Mouse (Mus musculus) kidney, adult 18-20 months (tissue): ENCODE results near the gene Lpcat1.

ENCODE experiments used
- DNase-seq: peaks from one replicate; pipeline ENCODE4 v3.0.0; 2021

The Lpcat1 gene

GRCm38 (mm10) chr13:73482476-73482875 is 15.5 kb downstream of the Lpcat1 start:
- DNase-seq: no peak

- no peak for DNase-seq
Measured at GRCm38 (mm10) chr13:73483331-73483730, 16.3 kb downstream of the Lpcat1 start.

GRCm38 (mm10) chr13:73484171-73484570 is 17.2 kb downstream of the Lpcat1 start:
- DNase-seq: no peak

GRCm38 (mm10) chr13:73488105-73488504 is 21.1 kb downstream of the Lpcat1 start:
- no peak for DNase-seq

- DNase-seq: no peak
Measured at GRCm38 (mm10) chr13:73488707-73489106, 21.7 kb downstream of the Lpcat1 start.

GRCm38 (mm10) chr13:73489986-73490385 is 23.0 kb downstream of the Lpcat1 start:
- DNase-seq: no peak

GRCm38 (mm10) chr13:73490564-73491170 is 23.7 kb downstream of the Lpcat1 start:
- no peak for DNase-seq

GRCm38 (mm10) chr13:73493183-73493582 is 26.2 kb downstream of the Lpcat1 start:
- DNase-seq: no peak

GRCm38 (mm10) chr13:73494528-73494927 is 27.5 kb downstream of the Lpcat1 start:
- DNase-seq: no peak

- no peak for DNase-seq
Measured at GRCm38 (mm10) chr13:73496137-73496536, 29.1 kb downstream of the Lpcat1 start.

GRCm38 (mm10) chr13:73499893-73500604 is 33.1 kb downstream of the Lpcat1 start:
- DNase-seq: no peak

GRCm38 (mm10) chr13:73502719-73503118 is 35.7 kb downstream of the Lpcat1 start:
- no peak for DNase-seq

- peak; percentile 84 for DNase-seq
Measured at GRCm38 (mm10) chr13:73505686-73506467, 38.9 kb downstream of the Lpcat1 start.

GRCm38 (mm10) chr13:73508817-73509550 is 42.0 kb downstream of the Lpcat1 start:
- DNase-seq: peak; percentile 26

- DNase-seq: no peak
Measured at GRCm38 (mm10) chr13:73509869-73510268, 42.9 kb downstream of the Lpcat1 start.

GRCm38 (mm10) chr13:73512776-73513673 is 46.0 kb downstream of the Lpcat1 start:
- peak; percentile 79 for DNase-seq

- DNase-seq: no peak
Measured at GRCm38 (mm10) chr13:73516886-73517285, 49.9 kb downstream of the Lpcat1 start.

- DNase-seq: no peak
Measured at GRCm38 (mm10) chr13:73533716-73534115, 66.7 kb downstream of the Lpcat1 start.

GRCm38 (mm10) chr13:73535287-73535686 is 68.3 kb downstream of the Lpcat1 start:
- DNase-seq: no peak

- peak; percentile 63 for DNase-seq
Measured at GRCm38 (mm10) chr13:73536403-73536821, 69.4 kb downstream of the Lpcat1 start, which contains the start of gene Slc6a3. Gene Slc6a3, plus strand, starts transcription at chr13:73536747.

- DNase-seq: no peak
Measured at GRCm38 (mm10) chr13:73536824-73537223, 69.8 kb downstream of the Lpcat1 start.

- no peak for DNase-seq
Measured at GRCm38 (mm10) chr13:73564201-73564600, 97.2 kb downstream of the Lpcat1 start.
